Mouse (Mus musculus): ENCODE measurements at regions not wholly inside any gene's neighbourhood (a gene's known extent, or its start where the extent isn't known, plus 50 kb on each side); places are given as distances from the start of the nearest gene placed in this dataset.

- TF ChIP-seq CTCF (conservative IDR thresholded peaks at IDR 0.05; ENCODE audit: low read length) = peak; percentile 77
- no peak for TF ChIP-seq POU5F1 (IDR thresholded peaks at IDR 0.05; ENCODE audit: borderline replicate concordance, low read length)
- no peak for TF ChIP-seq NANOG (IDR thresholded peaks at IDR 0.05; ENCODE audit: borderline replicate concordance, low read length)
Observed at GRCm38 (mm10) chr10:25681243-25681642, 145.2 kb upstream of the Smlr1 start.

Data from E14TG2a.4 (cell line).